Mouse (Mus musculus) hindbrain, postnatal 0 days (tissue): ENCODE measurements at regions not wholly inside any gene's neighbourhood (a gene's known extent, or its start where the extent isn't known, plus 50 kb on each side); places are given as distances from the start of the nearest gene placed in this dataset.
A peak's percentile ranks its signal among the peaks of the same experiment; 100 is the strongest.

Experiments
- ATAC-seq: fragments of 200-750 bp; cut with Nextera tagmentation; 2 replicates; pipeline ENCODE4 v1.8.0; 2017; ENCODE audit warnings: mild to moderate bottlenecking, moderate TSS enrichment, moderate library complexity
- DNase-seq: peaks from one replicate; pipeline ENCODE4 v3.0.0-alpha.2; 2015; ENCODE audit warnings: low spot score
- H3K27ac ChIP-seq: fragments of 300-500 bp; sonication (generic); 2 replicates; pipeline ENCODE4 v1.5.1; 2014; ENCODE audit warnings: mild to moderate bottlenecking
- H3K27me3 ChIP-seq: fragments of 300-500 bp; sonication (generic); 2 replicates; pipeline ENCODE4 v1.6.1; 2014; ENCODE audit warnings: low read length, mixed read lengths; ENCODE audit not compliant: insufficient read depth
- H3K36me3 ChIP-seq: fragments of 300-500 bp; sonication (generic); 2 replicates; pipeline ENCODE4 v1.6.1; 2014; ENCODE audit warnings: low read length, mixed read lengths; ENCODE audit not compliant: insufficient read depth
- H3K4me1 ChIP-seq: fragments of 300-500 bp; sonication (generic); 2 replicates; pipeline ENCODE4 v1.6.1; 2014; ENCODE audit warnings: antibody characterized with exemption, low read length, mixed read lengths; ENCODE audit not compliant: insufficient read depth
- H3K4me2 ChIP-seq: fragments of 300-500 bp; sonication (generic); 2 replicates; pipeline ENCODE4 v1.6.1; 2014; ENCODE audit warnings: low read depth, mild to moderate bottlenecking, low read length, moderate library complexity, mixed read lengths
- H3K4me3 ChIP-seq: fragments of 300-500 bp; sonication (generic); 2 replicates; pipeline ENCODE4 v1.5.1; 2014; ENCODE audit warnings: low read length
- H3K9ac ChIP-seq: fragments of 300-500 bp; sonication (generic); replicated peaks from 2 replicates; pipeline ENCODE4 v1.6.1; 2014; ENCODE audit warnings: mild to moderate bottlenecking, low read length, moderate library complexity, mixed read lengths
- H3K9me3 ChIP-seq: fragments of 300-500 bp; sonication (generic); 2 replicates; pipeline ENCODE4 v1.6.1; 2016; ENCODE audit warnings: low read length, mixed read lengths
- CTCF ChIP-seq: IDR thresholded peaks from 2 replicates; pipeline ENCODE4 v1.5.1; 2016; ENCODE audit warnings: antibody characterized with exemption, control low read depth, low read depth
- WGBS: fragments of 180-500 bp; shearing (Covaris S2); extraction: QIAGEN DNeasy Blood & Tissue Kit; methylation state at CpG from one replicate; pipeline ENCODE4 v1.1.7; 2014; 5-methylcytosine and 5-hydroxymethylcytosine counted together

DNA sequence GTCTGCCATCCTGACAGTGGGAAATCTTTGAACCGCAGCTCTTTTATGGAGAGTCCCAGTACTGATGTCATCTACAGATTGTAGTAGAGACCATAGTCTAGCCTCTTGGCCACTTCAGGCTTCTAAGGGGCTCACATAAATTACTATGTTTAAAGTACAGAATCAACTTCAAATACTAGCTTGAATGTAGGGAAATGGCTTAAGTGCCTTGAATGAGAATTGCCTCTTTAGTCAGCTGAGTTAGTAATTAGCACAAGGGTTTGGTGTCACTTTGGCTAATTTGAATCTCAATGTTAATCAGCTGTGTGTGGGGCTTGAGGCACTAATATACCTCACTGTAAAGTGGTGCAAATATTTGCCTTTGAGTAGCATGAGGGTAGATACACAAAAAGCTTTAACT lies 152.2 kb upstream of the Fam19a1 start:
- Histone ChIP-seq H3K9me3 (no peaks in the 10 kb centered on the region), H3K4me3 (no peak overlapping the region), H3K27ac (no peak overlapping the region), H3K36me3 (no peaks in the 10 kb centered on the region), H3K27me3 (no peaks in the 10 kb centered on the region), H3K4me2 (no peak overlapping the region), H3K9ac (no peak overlapping the region), H3K4me1 (no peaks in the 10 kb centered on the region)
- ATAC-seq = no peak
- TF ChIP-seq CTCF = no peak
- 86% methylated on average over 1 of the region's 1 CpGs for WGBS
- DNase-seq = no peak

DNA sequence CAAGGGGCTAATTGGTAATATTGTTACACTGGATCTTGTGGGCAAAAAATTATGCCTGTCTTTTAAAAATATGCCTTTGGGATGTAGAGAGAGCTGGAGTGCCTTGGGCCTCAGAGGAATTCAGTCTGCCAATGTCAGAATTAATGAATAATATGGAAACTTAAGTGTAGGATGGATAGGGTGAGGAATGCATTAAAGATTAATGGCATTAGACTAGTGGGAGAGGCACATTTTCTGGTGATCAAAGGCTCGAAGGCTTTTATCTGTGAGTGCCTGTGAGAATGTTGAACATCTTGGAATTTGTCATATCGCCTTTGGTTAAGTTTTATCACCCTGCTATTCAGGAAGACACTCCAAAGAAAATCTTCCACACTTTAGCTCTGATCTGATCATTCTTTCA lies 146.7 kb upstream of the Fam19a1 start:
- Histone ChIP-seq H3K27me3 (no peaks in the 10 kb centered on the region), H3K9me3 (no peaks in the 10 kb centered on the region), H3K36me3 (no peaks in the 10 kb centered on the region), H3K4me2 (no peak overlapping the region), H3K4me1 (no peaks in the 10 kb centered on the region), H3K9ac (no peak overlapping the region), H3K27ac (no peak overlapping the region), H3K4me3 (no peak overlapping the region)
- no peak for TF ChIP-seq CTCF
- no peak for ATAC-seq
- 71% methylated on average over 2 of the region's 2 CpGs for WGBS
- DNase-seq = no peak

DNA sequence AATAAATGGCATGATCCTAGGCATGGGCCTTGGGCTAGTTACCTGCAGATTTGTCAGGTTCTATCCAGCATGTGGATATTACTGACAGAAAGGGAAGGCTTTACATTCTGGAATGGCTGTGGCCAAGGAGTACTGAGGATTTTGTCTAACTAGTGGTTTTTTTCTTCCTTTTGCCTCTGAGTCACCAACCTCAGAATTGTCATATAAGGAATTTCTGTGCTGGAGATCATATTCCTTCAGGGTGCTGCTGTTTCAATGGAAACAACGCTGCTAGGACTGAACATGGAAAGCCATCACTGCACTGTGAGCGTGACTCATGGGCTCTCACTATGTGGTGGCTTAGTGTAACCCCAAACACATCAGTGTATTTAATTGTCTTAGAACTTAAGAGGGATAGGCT lies 137.0 kb upstream of the Fam19a1 start:
- Histone ChIP-seq H3K4me3 (no peak overlapping the region), H3K4me2 (no peak overlapping the region), H3K4me1 (no peaks in the 10 kb centered on the region), H3K9ac (no peak overlapping the region), H3K36me3 (no peaks in the 10 kb centered on the region), H3K9me3 (no peaks in the 10 kb centered on the region), H3K27ac (no peak overlapping the region), H3K27me3 (no peaks in the 10 kb centered on the region)
- DNase-seq (no peak), ATAC-seq (no peak)
- TF ChIP-seq CTCF = no peak
- WGBS = 93% methylated on average over 2 of the region's 2 CpGs

DNA sequence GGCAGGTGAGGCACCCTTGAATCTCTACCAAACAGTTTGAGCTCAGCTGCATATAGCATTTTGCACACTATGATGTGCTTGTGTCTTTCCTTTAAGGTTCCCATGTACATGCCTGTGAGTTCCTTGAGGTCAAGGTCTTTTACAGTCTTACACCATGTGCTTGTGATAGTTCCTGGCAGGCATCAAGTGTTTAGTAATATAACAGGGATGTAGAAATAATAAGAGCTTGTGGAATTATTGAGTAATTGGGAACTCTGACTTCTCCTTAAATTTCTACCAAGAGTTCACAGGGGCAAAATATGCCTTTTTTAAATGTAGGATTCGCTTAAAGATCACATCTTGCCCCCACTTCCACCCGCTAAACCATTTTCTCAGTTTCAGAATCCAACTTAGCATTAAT lies 115.9 kb upstream of the Fam19a1 start:
- H3K4me3 ChIP-seq = no peak overlapping the region
- no peaks in the 10 kb centered on the region for H3K4me1 ChIP-seq
- 85% methylated on average over 2 of the region's 2 CpGs for WGBS
- no peak for TF ChIP-seq CTCF
- H3K27ac ChIP-seq = no peak overlapping the region
- DNase-seq = no peak
- H3K4me2 ChIP-seq = no peak overlapping the region
- no peak for ATAC-seq
- H3K9ac ChIP-seq = no peak overlapping the region
- H3K27me3 ChIP-seq = no peaks in the 10 kb centered on the region
- H3K9me3 ChIP-seq = no peaks in the 10 kb centered on the region
- no peaks in the 10 kb centered on the region for H3K36me3 ChIP-seq

DNA sequence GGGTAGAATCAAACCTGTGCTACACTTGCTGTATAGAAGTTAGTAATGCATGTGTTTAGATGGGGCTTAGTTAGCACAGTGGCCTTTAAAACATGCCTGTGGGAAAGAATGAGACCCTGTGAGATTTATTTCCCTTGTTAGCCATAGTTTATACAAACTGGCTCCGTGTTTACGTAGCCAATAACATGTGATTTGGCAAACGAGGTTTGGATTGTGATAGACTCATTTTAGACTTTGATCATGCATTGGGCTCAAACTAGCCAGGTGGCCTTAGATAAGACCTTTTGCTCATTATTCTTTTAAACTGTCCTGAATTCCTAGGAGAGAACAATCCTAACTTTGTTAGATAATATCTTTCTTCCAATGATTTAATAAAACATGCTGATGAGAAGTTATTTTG lies 115.2 kb upstream of the Fam19a1 start:
- Histone ChIP-seq H3K27me3 (no peaks in the 10 kb centered on the region), H3K4me1 (no peaks in the 10 kb centered on the region), H3K27ac (no peak overlapping the region), H3K4me3 (no peak overlapping the region), H3K9ac (no peak overlapping the region), H3K36me3 (no peaks in the 10 kb centered on the region), H3K9me3 (no peaks in the 10 kb centered on the region), H3K4me2 (no peak overlapping the region)
- DNase-seq (no peak), ATAC-seq (no peak)
- no peak for TF ChIP-seq CTCF
- WGBS = 78% methylated on average over 3 of the region's 3 CpGs

DNA sequence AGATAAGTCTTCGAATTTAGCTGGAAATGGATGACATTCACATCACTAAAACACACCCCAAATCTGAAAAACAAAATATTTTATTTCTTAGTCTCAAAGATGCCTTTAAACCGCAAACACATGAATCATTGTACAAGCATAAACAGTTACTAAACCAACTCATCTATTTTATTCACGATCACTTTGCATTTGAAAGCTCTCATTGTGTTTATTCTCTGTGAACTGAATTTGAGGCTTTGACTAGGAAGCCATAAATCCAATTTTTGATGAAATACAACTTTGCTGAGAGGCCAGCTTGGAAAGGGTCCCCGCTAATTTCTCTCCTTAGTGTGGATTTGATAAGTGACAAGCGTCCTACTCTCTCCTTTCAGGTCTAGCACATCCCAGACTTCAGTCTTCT lies 113.5 kb upstream of the Fam19a1 start:
- no peak overlapping the region for H3K4me3 ChIP-seq
- no peaks in the 10 kb centered on the region for H3K9me3 ChIP-seq
- H3K4me2 ChIP-seq = no peak overlapping the region
- TF ChIP-seq CTCF = no peak
- 81% methylated on average over 5 of the region's 5 CpGs for WGBS
- no peak overlapping the region for H3K9ac ChIP-seq
- H3K4me1 ChIP-seq = no peaks in the 10 kb centered on the region
- no peak for ATAC-seq
- H3K27ac ChIP-seq = no peak overlapping the region
- no peaks in the 10 kb centered on the region for H3K27me3 ChIP-seq
- no peak for DNase-seq
- H3K36me3 ChIP-seq = no peaks in the 10 kb centered on the region

DNA sequence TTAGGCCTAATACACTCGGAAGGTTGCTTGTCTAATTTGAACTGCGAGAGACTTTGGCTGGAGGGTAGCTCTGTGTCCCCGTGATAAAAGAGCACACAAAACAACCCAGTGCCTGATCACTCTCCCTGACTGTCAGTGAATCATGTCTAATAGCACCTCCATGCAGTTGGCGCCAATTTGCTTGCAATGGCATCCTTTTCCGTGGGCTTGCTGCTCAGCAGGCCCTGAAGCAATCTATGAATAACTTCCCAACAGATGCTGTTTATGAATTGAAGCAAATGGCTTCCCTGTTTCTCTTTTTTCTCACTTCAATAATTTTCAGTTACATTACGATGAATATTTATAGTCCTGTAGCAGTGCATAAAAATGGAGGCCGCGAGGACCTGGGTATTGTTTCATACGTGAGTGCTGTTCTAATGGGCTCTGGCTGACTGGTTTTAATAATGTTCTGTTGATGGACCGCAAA lies 112.9 kb upstream of the Fam19a1 start:
- H3K36me3 ChIP-seq = no peaks in the 10 kb centered on the region
- no peaks in the 10 kb centered on the region for H3K9me3 ChIP-seq
- H3K27me3 ChIP-seq = no peaks in the 10 kb centered on the region
- no peak for ATAC-seq
- no peaks in the 10 kb centered on the region for H3K4me1 ChIP-seq
- H3K27ac ChIP-seq = no peak overlapping the region
- 62% methylated on average over 10 of the region's 10 CpGs for WGBS
- peak; percentile 28 for DNase-seq
- no peak overlapping the region for H3K9ac ChIP-seq
- no peak overlapping the region for H3K4me3 ChIP-seq
- no peak overlapping the region for H3K4me2 ChIP-seq
- TF ChIP-seq CTCF = no peak
